Mouse (Mus musculus) hindbrain, embryonic 10.5 days (tissue): ENCODE measurements around the gene Mta2. TPM values are rescaled to one million over a fixed set of nuclear protein-coding genes. Genes with fewer than 3 reads are reported as not detected.
"Not testable (repeated sequence)": the region's sequence is repeated elsewhere in the genome, so short reads cannot be mapped to it uniquely, and the experiment has no call there.

Experiments used
- DNase-seq: peaks from one replicate; pipeline ENCODE4 v3.0.0-alpha.2; 2017; ENCODE audit warnings: low spot score
- H3K27ac ChIP-seq: fragments of 300-500 bp; sonication (generic); 2 replicates; pipeline ENCODE4 v1.5.1; 2016; ENCODE audit warnings: mild to moderate bottlenecking, moderate library complexity
- H3K27me3 ChIP-seq: fragments of 300-500 bp; sonication (generic); 2 replicates; pipeline ENCODE4 v1.6.1; 2016; ENCODE audit warnings: mild to moderate bottlenecking; ENCODE audit not compliant: poor library complexity, insufficient read depth, severe bottlenecking
- H3K36me3 ChIP-seq: fragments of 300-500 bp; sonication (generic); 2 replicates; pipeline ENCODE4 v1.6.1; 2016; ENCODE audit warnings: mild to moderate bottlenecking, moderate library complexity
- H3K4me1 ChIP-seq: fragments of 300-500 bp; sonication (generic); replicated peaks from 2 replicates; pipeline ENCODE4 v1.6.1; 2016; ENCODE audit warnings: mild to moderate bottlenecking
- H3K4me3 ChIP-seq: fragments of 300-500 bp; sonication (generic); 2 replicates; pipeline ENCODE4 v1.5.1; 2016; ENCODE audit warnings: mild to moderate bottlenecking, moderate library complexity
- H3K9me3 ChIP-seq: fragments of 300-500 bp; sonication (generic); 2 replicates; pipeline ENCODE4 v1.6.1; 2016; ENCODE audit warnings: mild to moderate bottlenecking, moderate library complexity
- WGBS: fragments of 180-500 bp; shearing (Covaris S2); methylation state at CpG from one replicate; pipeline ENCODE4 v1.1.7; 2016; 5-methylcytosine and 5-hydroxymethylcytosine counted together
- polyA plus RNA-seq: library from polyadenylated mRNA; unstranded; fragments of >200 nt; fragmentation: Nextera tagmentation; extraction: Ambion mirVana; gene quantifications from 2 replicates; pipeline ENCODE4 v1.2.1, GENCODE M21; 2016

Gene Mta2
- polyA plus RNA-seq = 178 and 184 TPM in 2 replicates

- WGBS = under 1% methylated on average over 64 of the region's 64 CpGs
- Histone ChIP-seq H3K4me3 (peak within 1 kb of the TSS; percentile 95), H3K4me1 (peaks cover 46% of the 10 kb centered on the region), H3K36me3 (peaks cover 60% of the 10 kb centered on the region), H3K27me3 (no peaks in the 10 kb centered on the region), H3K9me3 (no peaks in the 10 kb centered on the region), H3K27ac (peak within 1 kb of the TSS; percentile 98)
- peak; percentile 99 for DNase-seq
These were observed at the start of gene Mta2 for GRCm38 (mm10) chr19:8941515-8942217. Gene Mta2, plus strand, starts transcription at chr19:8941875.

- Histone ChIP-seq H3K4me3 (peak within 1 kb of the TSS; percentile 79), H3K36me3 (peaks cover 47% of the 10 kb centered on the region)
- WGBS = 3% methylated on average over 54 of the region's 54 CpGs
These were observed 48.6 kb upstream of the Mta2 start, which contains the start of gene Ints5 for GRCm38 (mm10) chr19:8892829-8893766. Gene Ints5, plus strand, starts transcription at chr19:8893005.

GRCm38 (mm10) chr19:8895397-8895960, 46.2 kb upstream of the Mta2 start:
- peaks cover 51% of the 10 kb centered on the region for H3K4me1 ChIP-seq
- H3K27ac ChIP-seq = no peak overlapping the region; the same call in 1 of the 2 replicates
- H3K9me3 ChIP-seq = no peaks in the 10 kb centered on the region
- no peak for DNase-seq
- H3K27me3 ChIP-seq = no peaks in the 10 kb centered on the region
- peaks cover 47% of the 10 kb centered on the region for H3K36me3 ChIP-seq
- peak overlapping the region; percentile 20; the same call in 1 of the 2 replicates for H3K4me3 ChIP-seq
- WGBS = 92% methylated on average over 9 of the region's 9 CpGs

More at GRCm38 (mm10) chr19:8892829-8893766, 48.6 kb upstream of the Mta2 start, which contains the start of gene Ints5:
- Histone ChIP-seq H3K27ac (peak within 1 kb of the TSS; percentile 96), H3K9me3 (no peaks in the 10 kb centered on the region), H3K4me1 (peaks cover 46% of the 10 kb centered on the region), H3K27me3 (no peaks in the 10 kb centered on the region)
- DNase-seq = peak; percentile 86

GRCm38 (mm10) chr19:8896231-8896630, 45.4 kb upstream of the Mta2 start:
- Histone ChIP-seq H3K4me1 (peaks cover 51% of the 10 kb centered on the region), H3K36me3 (peaks cover 47% of the 10 kb centered on the region)
- not testable (repeated sequence) for DNase-seq

GRCm38 (mm10) chr19:8897211-8897864, 44.3 kb upstream of the Mta2 start:
- Histone ChIP-seq H3K27ac (peak overlapping the region; percentile 96), H3K4me1 (peaks cover 51% of the 10 kb centered on the region), H3K36me3 (peaks cover 53% of the 10 kb centered on the region), H3K4me3 (peak overlapping the region; percentile 92)
- WGBS = 26% methylated on average over 21 of the region's 21 CpGs
- H3K27me3 ChIP-seq, H3K9me3 ChIP-seq: not testable (repeated sequence)
- peak; percentile 55 for DNase-seq

More at GRCm38 (mm10) chr19:8896231-8896630, 45.4 kb upstream of the Mta2 start:
- not testable (repeated sequence) for H3K9me3 ChIP-seq, H3K27me3 ChIP-seq
- Histone ChIP-seq H3K27ac (0 out of 2 replicates have a peak overlapping the region, but pooled peaks have one; percentile 5), H3K4me3 (peak overlapping the region; percentile 20; the same call in 1 of the 2 replicates)
- 95% methylated on average over 5 of the region's 5 CpGs for WGBS

- DNase-seq = peak; percentile 96
- WGBS = under 1% methylated on average over 53 of the region's 53 CpGs
- Histone ChIP-seq H3K9me3 (no peaks in the 10 kb centered on the region), H3K27ac (peak within 1 kb of the TSS; percentile 96), H3K27me3 (no peaks in the 10 kb centered on the region), H3K4me1 (peaks cover 47% of the 10 kb centered on the region), H3K4me3 (peak within 1 kb of the TSS; percentile 92), H3K36me3 (peaks cover 59% of the 10 kb centered on the region)
These were observed 43.7 kb upstream of the Mta2 start, which contains the start of gene Ganab for GRCm38 (mm10) chr19:8897865-8898495. Gene Ganab, plus strand, starts transcription at chr19:8898071.

GRCm38 (mm10) chr19:8898576-8898975, 43.1 kb upstream of the Mta2 start:
- Histone ChIP-seq H3K27me3 (no peaks in the 10 kb centered on the region), H3K4me1 (peaks cover 43% of the 10 kb centered on the region), H3K36me3 (peaks cover 65% of the 10 kb centered on the region), H3K4me3 (peak overlapping the region; percentile 92), H3K27ac (peak overlapping the region; percentile 96), H3K9me3 (no peaks in the 10 kb centered on the region)
- WGBS = 19% methylated on average over 13 of the region's 13 CpGs
- no peak for DNase-seq

- Histone ChIP-seq H3K27ac (peak overlapping the region; percentile 96; the same call in 1 of the 2 replicates), H3K9me3 (no peaks in the 10 kb centered on the region), H3K27me3 (no peaks in the 10 kb centered on the region), H3K4me1 (peaks cover 38% of the 10 kb centered on the region), H3K36me3 (peaks cover 70% of the 10 kb centered on the region), H3K4me3 (peak overlapping the region; percentile 92)
- no peak for DNase-seq
- WGBS = 78% methylated on average over 3 of the region's 3 CpGs
These were observed 42.6 kb upstream of the Mta2 start for GRCm38 (mm10) chr19:8899079-8899478.

- Histone ChIP-seq H3K27ac (no peak overlapping the region), H3K36me3 (peaks cover 85% of the 10 kb centered on the region), H3K9me3 (no peaks in the 10 kb centered on the region), H3K27me3 (no peaks in the 10 kb centered on the region), H3K4me1 (peaks cover 12% of the 10 kb centered on the region), H3K4me3 (no peak overlapping the region)
- WGBS = 95% methylated on average over 5 of the region's 5 CpGs
- DNase-seq = no peak
These were observed 38.3 kb upstream of the Mta2 start for GRCm38 (mm10) chr19:8903412-8903811.

- DNase-seq = no peak
- WGBS = 91% methylated on average over 6 of the region's 6 CpGs
These were observed 33.1 kb upstream of the Mta2 start for GRCm38 (mm10) chr19:8908531-8908930.

GRCm38 (mm10) chr19:8911810-8912209, 29.9 kb upstream of the Mta2 start:
- no peak overlapping the region for H3K4me3 ChIP-seq
- 93% methylated on average over 5 of the region's 5 CpGs for WGBS
- H3K27ac ChIP-seq = no peak overlapping the region
- no peak for DNase-seq
- no peaks in the 10 kb centered on the region for H3K27me3 ChIP-seq
- no peaks in the 10 kb centered on the region for H3K4me1 ChIP-seq
- H3K9me3 ChIP-seq = no peaks in the 10 kb centered on the region
- H3K36me3 ChIP-seq = peaks cover 100% of the 10 kb centered on the region

More at GRCm38 (mm10) chr19:8908531-8908930, 33.1 kb upstream of the Mta2 start:
- Histone ChIP-seq H3K36me3 (peaks cover 99% of the 10 kb centered on the region), H3K4me3 (no peak overlapping the region), H3K27me3 (no peaks in the 10 kb centered on the region), H3K9me3 (no peaks in the 10 kb centered on the region), H3K4me1 (no peaks in the 10 kb centered on the region), H3K27ac (no peak overlapping the region)
